Mouse (Mus musculus): ENCODE data around the gene Brk1.

Brk1 gene

GRCm38 (mm10) chr6:113623941-113624751 is 19.6 kb downstream of the Brk1 start, which contains the start of gene Vhl:
TSS of gene Vhl (plus strand) at chr6:113623959.
- DNase-seq, result peak; percentile 88

- DNase-seq, result peak; percentile 33
Measured at GRCm38 (mm10) chr6:113624989-113625770, 20.6 kb downstream of the Brk1 start.

- no peak for DNase-seq
Measured at GRCm38 (mm10) chr6:113630322-113630721, 25.8 kb downstream of the Brk1 start.

GRCm38 (mm10) chr6:113632863-113633262 is 28.3 kb downstream of the Brk1 start:
- DNase-seq, result no peak

- peak; percentile 98 for DNase-seq
Measured at GRCm38 (mm10) chr6:113638302-113639040, 33.9 kb downstream of the Brk1 start, which contains the start of gene Irak2. TSS of gene Irak2 (plus strand) at chr6:113638467.

GRCm38 (mm10) chr6:113639201-113639600 is 34.6 kb downstream of the Brk1 start:
- no peak for DNase-seq

GRCm38 (mm10) chr6:113642605-113643004 is 38.0 kb downstream of the Brk1 start:
- no peak for DNase-seq

- no peak for DNase-seq
Measured at GRCm38 (mm10) chr6:113643021-113643420, 38.4 kb downstream of the Brk1 start.

GRCm38 (mm10) chr6:113643967-113644366 is 39.4 kb downstream of the Brk1 start:
- no peak for DNase-seq

GRCm38 (mm10) chr6:113644808-113645207 is 40.2 kb downstream of the Brk1 start:
- peak; percentile 50 for DNase-seq

- no peak for DNase-seq
Measured at GRCm38 (mm10) chr6:113649346-113650196, 45.0 kb downstream of the Brk1 start.

- DNase-seq, result no peak
Measured at GRCm38 (mm10) chr6:113650197-113650640, 45.6 kb downstream of the Brk1 start.

GRCm38 (mm10) chr6:113651626-113652025 is 47.1 kb downstream of the Brk1 start:
- DNase-seq, result no peak

- DNase-seq, result no peak
Measured at GRCm38 (mm10) chr6:113653551-113653950, 49.0 kb downstream of the Brk1 start.

- no peak for DNase-seq
Measured at GRCm38 (mm10) chr6:113654102-113654501, 49.5 kb downstream of the Brk1 start.

GRCm38 (mm10) chr6:113654753-113655397 is 50.3 kb downstream of the Brk1 start:
- DNase-seq, result peak; percentile 35

- DNase-seq, result no peak
Measured at GRCm38 (mm10) chr6:113655475-113655874, 50.9 kb downstream of the Brk1 start.

GRCm38 (mm10) chr6:113656847-113657246 is 52.3 kb downstream of the Brk1 start:
- DNase-seq, result peak; percentile 32

GRCm38 (mm10) chr6:113658226-113658625 is 53.7 kb downstream of the Brk1 start:
- DNase-seq, result no peak

- no peak for DNase-seq
Measured at GRCm38 (mm10) chr6:113659648-113660491, 55.3 kb downstream of the Brk1 start.

Data from lung, postnatal 14 days (tissue).